Mouse (Mus musculus): Measurements from ENCODE around the gene Dstn.

The Dstn gene

GRCm38 (mm10) chr2:143963318-143963717, 48.2 kb downstream of the Dstn start:
- no peak for TF ChIP-seq GATA4 (IDR thresholded peaks at IDR 0.05; ENCODE audit: insufficient replicate concordance, low read length)

GRCm38 (mm10) chr2:143969260-143969659, 54.1 kb downstream of the Dstn start:
- no peak for TF ChIP-seq GATA4 (IDR thresholded peaks at IDR 0.05; ENCODE audit: insufficient replicate concordance, low read length)

- no peak for TF ChIP-seq GATA4 (IDR thresholded peaks at IDR 0.05; ENCODE audit: insufficient replicate concordance, low read length)
Observed at GRCm38 (mm10) chr2:143970841-143971240, 55.7 kb downstream of the Dstn start.

GRCm38 (mm10) chr2:143971887-143972286, 56.8 kb downstream of the Dstn start:
- TF ChIP-seq GATA4 (IDR thresholded peaks at IDR 0.05; ENCODE audit: insufficient replicate concordance, low read length), result no peak

GRCm38 (mm10) chr2:143973161-143973560, 58.0 kb downstream of the Dstn start:
- no peak for TF ChIP-seq GATA4 (IDR thresholded peaks at IDR 0.05; ENCODE audit: insufficient replicate concordance, low read length)

GRCm38 (mm10) chr2:143975146-143975649, 60.1 kb downstream of the Dstn start:
- no peak for TF ChIP-seq GATA4 (IDR thresholded peaks at IDR 0.05; ENCODE audit: insufficient replicate concordance, low read length)

GRCm38 (mm10) chr2:143978444-143979147, 63.5 kb downstream of the Dstn start:
- no peak for TF ChIP-seq GATA4 (IDR thresholded peaks at IDR 0.05; ENCODE audit: insufficient replicate concordance, low read length)

GRCm38 (mm10) chr2:143980781-143981398, 65.8 kb downstream of the Dstn start:
- no peak for TF ChIP-seq GATA4 (IDR thresholded peaks at IDR 0.05; ENCODE audit: insufficient replicate concordance, low read length)

GRCm38 (mm10) chr2:143982152-143982551, 67.0 kb downstream of the Dstn start:
- TF ChIP-seq GATA4 (IDR thresholded peaks at IDR 0.05; ENCODE audit: insufficient replicate concordance, low read length), result no peak

- no peak for TF ChIP-seq GATA4 (IDR thresholded peaks at IDR 0.05; ENCODE audit: insufficient replicate concordance, low read length)
Observed at GRCm38 (mm10) chr2:143982901-143983300, 67.8 kb downstream of the Dstn start.

- TF ChIP-seq GATA4 (IDR thresholded peaks at IDR 0.05; ENCODE audit: insufficient replicate concordance, low read length), result no peak
Observed at GRCm38 (mm10) chr2:143983482-143983881, 68.4 kb downstream of the Dstn start.

- no peak for TF ChIP-seq GATA4 (IDR thresholded peaks at IDR 0.05; ENCODE audit: insufficient replicate concordance, low read length)
Observed at GRCm38 (mm10) chr2:143987485-143987884, 72.4 kb downstream of the Dstn start.

- TF ChIP-seq GATA4 (IDR thresholded peaks at IDR 0.05; ENCODE audit: insufficient replicate concordance, low read length), result no peak
Observed at GRCm38 (mm10) chr2:143988016-143988415, 72.9 kb downstream of the Dstn start.

- no peak for TF ChIP-seq GATA4 (IDR thresholded peaks at IDR 0.05; ENCODE audit: insufficient replicate concordance, low read length)
Observed at GRCm38 (mm10) chr2:143990997-143991396, 75.9 kb downstream of the Dstn start.

- TF ChIP-seq GATA4 (IDR thresholded peaks at IDR 0.05; ENCODE audit: insufficient replicate concordance, low read length), result no peak
Observed at GRCm38 (mm10) chr2:143991964-143992672, 77.0 kb downstream of the Dstn start.

All from liver, adult (tissue).